Mouse (Mus musculus) heart, adult 2 months (tissue): ENCODE results near the gene Sirt6. TPM values are rescaled to one million over a fixed set of nuclear protein-coding genes. Genes with fewer than 3 reads are reported as not detected.

Experiments used
- DNase-seq, 2 experiments: peaks; one replicate each; pipeline ENCODE4 v3.0.0; 2021
- H3K27ac ChIP-seq: fragments of 200-600 bp; 2 replicates; pipeline ENCODE4 v1.8.1; 2022
- H3K27me3 ChIP-seq: fragments of 200-500 bp; 2 replicates; pipeline ENCODE4 v1.6.1; 2012; ENCODE audit warnings: mild to moderate bottlenecking, low read length, inconsistent platforms, mixed read lengths; ENCODE audit not compliant: control insufficient read depth, insufficient read depth
- H3K36me3 ChIP-seq: fragments of 200-500 bp; 2 replicates; pipeline ENCODE4 v1.6.1; 2012; ENCODE audit warnings: low read length, inconsistent platforms; ENCODE audit not compliant: control insufficient read depth, insufficient read depth
- H3K4me1 ChIP-seq: fragments of 200-500 bp; 2 replicates; pipeline ENCODE4 v1.6.1; 2011; ENCODE audit warnings: low read length; ENCODE audit not compliant: control insufficient read depth, insufficient read depth
- H3K4me3 ChIP-seq: fragments of 200-600 bp; 2 replicates; pipeline ENCODE4 v1.8.1; 2022
- H3K79me2 ChIP-seq: fragments of 200-500 bp; replicated peaks from 2 replicates; pipeline ENCODE4 v1.6.1; 2012; ENCODE audit warnings: mild to moderate bottlenecking, inconsistent platforms, low read length, moderate library complexity, mixed read lengths; ENCODE audit not compliant: control insufficient read depth, insufficient read depth
- H3K9ac ChIP-seq: fragments of 200-500 bp; 2 replicates; pipeline ENCODE4 v1.6.1; 2012; ENCODE audit warnings: low read depth, mild to moderate bottlenecking, control low read depth, inconsistent platforms, low read length, mixed read lengths
- CTCF ChIP-seq: fragments of 200-600 bp; IDR thresholded peaks from 2 replicates; pipeline ENCODE4 v1.8.1; 2022; ENCODE audit warnings: antibody characterized with exemption, mild to moderate bottlenecking, moderate library complexity
- EP300 ChIP-seq: fragments of 200-500 bp; IDR thresholded peaks from 2 replicates; pipeline ENCODE4 v1.6.1; 2011; ENCODE audit warnings: low read depth, low read length, control low read depth; ENCODE audit not compliant: insufficient read depth
- POLR2A ChIP-seq: fragments of 200-500 bp; IDR thresholded peaks from 2 replicates; pipeline ENCODE4 v1.6.1; 2011; ENCODE audit warnings: mild to moderate bottlenecking, low read depth, low read length, control low read depth; ENCODE audit not compliant: insufficient read depth
- WGBS: fragments of 180-500 bp; shearing (Covaris S2); methylation state at CpG from one replicate; pipeline ENCODE4 v1.1.7; 2018; 5-methylcytosine and 5-hydroxymethylcytosine counted together
- intact Hi-C: fragments of 180-260 bp; cut with DNase I; formaldehyde crosslinking; loops from one replicate; pipeline ENCODE4 v1.15.1; 2025
- polyA plus RNA-seq: library from polyadenylated mRNA; depleted of rRNA; stranded (reverse); fragments of >200 nt; gene quantifications from 2 replicates; pipeline ENCODE4 v1.2.3, GENCODE M21; 2012
- total RNA-seq, 2 experiments: library from RNA; stranded (reverse); gene quantifications; 2 replicates each; pipeline ENCODE4 v1.2.3; 2021

Gene Sirt6
- total and polyA plus RNA-seq, 3 experiments: 7.0 to 15.4 (median 7.9) TPM

GRCm38 (mm10) chr10:81598871-81599270 lies 28.7 kb downstream of the Sirt6 start:
- H3K79me2 ChIP-seq: no peaks in the 10 kb centered on the region
- no peaks in the 10 kb centered on the region for H3K36me3 ChIP-seq
- TF ChIP-seq POLR2A: no peak
- no peak for DNase-seq
- no peak overlapping the region for H3K4me3 ChIP-seq
- H3K27me3 ChIP-seq: no peaks in the 10 kb centered on the region
- intact Hi-C loops: loop anchor here (2.0 kb wide), 1 partner anchor 24 kb away; the partner anchor contains the start of gene Tle2
- H3K27ac ChIP-seq: no peak overlapping the region
- no peak overlapping the region for H3K9ac ChIP-seq
- peaks cover 10% of the 10 kb centered on the region for H3K4me1 ChIP-seq
- 55% methylated on average over 6 of the region's 6 CpGs for WGBS

DNA sequence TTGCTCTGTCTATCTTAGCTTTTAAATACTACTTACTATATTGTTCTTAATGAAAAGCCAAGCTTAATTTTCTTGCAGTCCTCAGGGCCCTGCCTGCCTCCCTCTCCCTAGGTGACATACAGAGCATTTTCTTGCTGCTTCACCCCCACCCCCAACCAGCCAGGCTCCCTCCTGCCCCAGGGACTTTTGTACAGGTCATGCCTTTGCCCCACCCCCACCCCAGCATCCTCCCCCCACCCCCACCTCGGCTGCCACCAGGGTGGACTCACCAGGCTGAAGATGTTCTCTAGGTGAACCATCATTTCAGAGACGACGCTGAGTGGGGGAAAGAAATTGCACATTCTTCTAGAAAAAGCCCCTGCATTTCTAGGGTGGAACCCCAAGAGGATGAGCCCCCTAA lies 29.3 kb downstream of the Sirt6 start:
- no peaks in the 10 kb centered on the region for H3K79me2 ChIP-seq
- DNase-seq: no peak
- H3K27me3 ChIP-seq: no peaks in the 10 kb centered on the region
- no peaks in the 10 kb centered on the region for H3K36me3 ChIP-seq
- no peak overlapping the region for H3K4me3 ChIP-seq
- intact Hi-C loops: loop anchor here (2.0 kb wide), 1 partner anchor 24 kb away; the partner anchor contains the start of gene Tle2
- TF ChIP-seq POLR2A (no peak), CTCF (no peak), EP300 (no peak)
- no peak overlapping the region for H3K9ac ChIP-seq
- 63% methylated on average over 3 of the region's 3 CpGs for WGBS
- H3K4me1 ChIP-seq: peaks cover 10% of the 10 kb centered on the region
- no peak overlapping the region for H3K27ac ChIP-seq

DNA sequence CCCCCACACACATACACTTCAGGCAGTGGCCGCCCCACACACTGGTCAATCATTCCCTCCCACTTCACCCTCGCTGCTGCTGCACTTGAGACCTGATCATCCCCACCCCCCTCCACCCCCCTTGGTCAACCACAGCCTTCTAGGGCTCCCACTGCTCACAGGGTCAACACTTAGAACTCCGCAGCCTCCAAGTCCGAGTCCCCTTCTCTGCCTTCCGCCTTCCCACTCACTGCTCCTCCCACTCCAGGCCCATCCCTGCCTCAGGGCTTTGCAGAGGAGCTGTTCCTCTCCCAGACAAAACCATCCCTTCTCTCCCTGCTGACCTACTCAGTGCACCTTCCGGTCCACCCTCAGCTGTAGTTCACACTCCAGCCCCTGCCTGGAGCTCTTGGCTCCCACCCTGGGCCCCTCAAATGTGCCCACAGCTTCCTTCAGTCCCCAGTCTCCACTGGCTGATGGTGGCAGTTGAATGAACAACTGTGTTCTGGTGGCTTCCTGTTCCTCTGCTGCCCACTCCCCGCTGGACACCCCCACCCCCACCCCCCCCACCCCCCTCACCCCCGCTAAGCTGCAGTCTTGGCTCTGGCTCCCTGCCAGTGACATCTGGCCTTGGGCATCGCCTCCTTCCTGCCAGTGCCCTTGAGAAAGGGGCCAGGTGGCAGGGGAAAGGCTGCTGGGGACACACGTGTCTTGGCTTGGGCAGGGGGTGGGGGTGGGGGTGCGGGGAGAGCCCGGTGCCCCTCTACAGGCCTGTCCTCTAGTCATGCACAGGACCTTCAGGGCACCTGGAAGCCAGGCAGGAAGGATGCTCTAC lies 30.3 kb downstream of the Sirt6 start:
- WGBS: 9% methylated on average over 12 of the region's 12 CpGs
- peaks cover 8% of the 10 kb centered on the region for H3K4me1 ChIP-seq

GRCm38 (mm10) chr10:81596611-81597010 lies 31.0 kb downstream of the Sirt6 start:
- TF ChIP-seq CTCF (no peak), EP300 (no peak), POLR2A (no peak)
- no peaks in the 10 kb centered on the region for H3K27me3 ChIP-seq
- DNase-seq: peak; percentile 62 to 68
- no peaks in the 10 kb centered on the region for H3K79me2 ChIP-seq
- 9% methylated on average over 10 of the region's 10 CpGs for WGBS
- H3K27ac ChIP-seq: peak overlapping the region; percentile 53
- peak overlapping the region; percentile 33; the same call in 1 of the 2 replicates for H3K9ac ChIP-seq
- peaks cover 7% of the 10 kb centered on the region for H3K4me1 ChIP-seq
- intact Hi-C loops: no loop called here
- no peak overlapping the region for H3K4me3 ChIP-seq
- H3K36me3 ChIP-seq: no peaks in the 10 kb centered on the region

More for the DNA sequence above, 30.3 kb downstream of the Sirt6 start:
- no peaks in the 10 kb centered on the region for H3K36me3 ChIP-seq
- intact Hi-C loops: no loop called here
- peak; percentile 63 to 64 for DNase-seq
- peak overlapping the region; percentile 50 for H3K9ac ChIP-seq
- H3K4me3 ChIP-seq: no peak overlapping the region
- no peaks in the 10 kb centered on the region for H3K79me2 ChIP-seq
- H3K27ac ChIP-seq: peak overlapping the region; percentile 41
- peak; percentile 47; the same call in 1 of the 2 replicates for TF ChIP-seq POLR2A
- TF ChIP-seq CTCF: no peak
- TF ChIP-seq EP300: no peak
- H3K27me3 ChIP-seq: no peaks in the 10 kb centered on the region

DNA sequence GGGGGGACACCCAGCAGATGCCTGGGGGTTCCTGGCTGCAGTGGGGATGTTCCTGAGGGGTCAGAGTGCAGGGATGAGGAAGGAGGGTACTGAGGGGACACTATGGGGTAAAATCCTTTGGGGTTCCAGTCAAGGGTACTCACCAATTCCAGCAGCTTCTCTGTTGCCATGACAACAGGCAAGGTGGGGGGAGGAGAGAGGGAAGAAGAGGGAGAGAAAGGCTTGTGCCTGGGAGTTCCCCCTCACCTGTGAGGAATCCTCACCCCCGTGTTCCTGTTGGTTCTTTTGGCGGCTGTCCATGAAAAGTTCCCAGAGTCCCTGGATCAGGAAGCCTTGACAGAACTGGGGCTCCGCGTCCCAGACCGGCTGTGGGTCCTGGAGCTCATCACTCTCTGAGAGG lies 32.0 kb downstream of the Sirt6 start:
- WGBS: 33% methylated on average over 5 of the region's 5 CpGs
- H3K27ac ChIP-seq: no peak overlapping the region
- no peak overlapping the region for H3K9ac ChIP-seq
- H3K36me3 ChIP-seq: no peaks in the 10 kb centered on the region
- no peak overlapping the region for H3K4me3 ChIP-seq
- intact Hi-C loops: no loop called here
- no peaks in the 10 kb centered on the region for H3K27me3 ChIP-seq
- TF ChIP-seq EP300: no peak
- TF ChIP-seq POLR2A: no peak
- no peak for TF ChIP-seq CTCF
- DNase-seq: no peak
- no peaks in the 10 kb centered on the region for H3K79me2 ChIP-seq
- H3K4me1 ChIP-seq: peaks cover 2% of the 10 kb centered on the region

- H3K79me2 ChIP-seq: no peaks in the 10 kb centered on the region
- intact Hi-C loops: no loop called here
- no peaks in the 10 kb centered on the region for H3K36me3 ChIP-seq
- no peaks in the 10 kb centered on the region for H3K27me3 ChIP-seq
- 76% methylated on average over 18 of the region's 18 CpGs for WGBS
- DNase-seq: no peak
- H3K4me3 ChIP-seq: no peak overlapping the region
- no peak overlapping the region for H3K27ac ChIP-seq
- H3K4me1 ChIP-seq: peaks cover 2% of the 10 kb centered on the region
- TF ChIP-seq EP300 (no peak), POLR2A (no peak), CTCF (no peak)
- no peak overlapping the region for H3K9ac ChIP-seq
Observed at GRCm38 (mm10) chr10:81593935-81594334, 33.7 kb downstream of the Sirt6 start.
